Mouse (Mus musculus): ENCODE measurements around the gene Mrm1.

Gene Mrm1

DNA sequence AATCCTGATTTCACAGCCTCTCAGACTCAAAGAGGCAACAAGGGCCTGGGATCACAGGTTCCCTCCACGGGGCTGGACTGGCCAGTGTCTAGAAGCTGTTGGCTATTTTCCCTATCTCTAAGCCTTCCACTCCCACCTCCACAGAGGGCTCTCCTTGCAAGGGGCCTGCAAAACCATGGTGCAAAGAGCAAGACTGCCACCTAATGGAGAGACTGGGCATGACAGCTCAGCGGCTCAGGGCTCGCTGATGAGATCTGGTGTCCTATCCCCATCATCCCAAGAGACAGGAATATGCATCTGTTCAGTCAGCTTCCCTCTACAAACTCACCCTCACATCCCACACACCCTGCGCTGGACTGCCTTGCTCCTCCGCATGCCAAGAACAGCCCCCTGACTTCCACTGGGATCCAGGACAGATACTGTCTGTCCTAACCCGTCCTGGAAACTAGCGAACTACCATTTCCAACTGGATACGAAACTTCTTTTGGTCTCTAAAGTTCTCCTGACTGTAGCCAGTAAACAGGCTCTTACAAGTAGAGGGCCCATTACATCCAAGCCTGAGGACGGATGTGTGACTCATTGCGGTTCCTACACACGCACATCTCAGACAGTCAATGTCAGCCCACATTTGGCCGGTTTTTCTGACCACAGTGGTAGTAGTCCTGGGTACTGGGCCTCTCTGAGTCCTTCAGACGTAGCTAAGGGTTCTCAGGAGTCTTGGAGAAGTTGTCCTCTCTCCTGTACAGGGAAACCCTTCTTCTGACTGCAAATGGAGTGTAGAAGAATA, 5.4 kb downstream of the Mrm1 start:
- in situ Hi-C loops (cut with MboI, MseI) = no loop called here

DNA sequence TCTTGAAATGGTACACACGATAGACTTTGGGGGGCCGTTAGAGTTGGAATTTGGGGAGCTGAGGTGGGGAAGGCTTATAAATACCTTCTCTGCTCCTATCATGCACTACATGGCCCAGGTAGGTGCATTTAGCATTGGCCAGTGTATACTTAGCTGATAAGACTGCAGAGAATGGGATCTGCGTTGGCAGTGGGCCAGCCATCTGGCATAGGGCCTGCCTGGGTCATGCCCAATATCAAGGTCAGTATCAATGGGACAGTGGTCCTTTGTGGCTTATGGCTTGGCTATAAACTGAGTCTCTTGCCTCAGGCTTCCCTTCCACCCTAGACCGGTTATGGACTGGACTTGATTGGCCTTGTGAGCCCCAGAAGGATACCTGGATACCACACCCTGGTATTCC, 14.9 kb downstream of the Mrm1 start:
- in situ Hi-C loops (cut with MboI, MseI) = no loop called here

DNA sequence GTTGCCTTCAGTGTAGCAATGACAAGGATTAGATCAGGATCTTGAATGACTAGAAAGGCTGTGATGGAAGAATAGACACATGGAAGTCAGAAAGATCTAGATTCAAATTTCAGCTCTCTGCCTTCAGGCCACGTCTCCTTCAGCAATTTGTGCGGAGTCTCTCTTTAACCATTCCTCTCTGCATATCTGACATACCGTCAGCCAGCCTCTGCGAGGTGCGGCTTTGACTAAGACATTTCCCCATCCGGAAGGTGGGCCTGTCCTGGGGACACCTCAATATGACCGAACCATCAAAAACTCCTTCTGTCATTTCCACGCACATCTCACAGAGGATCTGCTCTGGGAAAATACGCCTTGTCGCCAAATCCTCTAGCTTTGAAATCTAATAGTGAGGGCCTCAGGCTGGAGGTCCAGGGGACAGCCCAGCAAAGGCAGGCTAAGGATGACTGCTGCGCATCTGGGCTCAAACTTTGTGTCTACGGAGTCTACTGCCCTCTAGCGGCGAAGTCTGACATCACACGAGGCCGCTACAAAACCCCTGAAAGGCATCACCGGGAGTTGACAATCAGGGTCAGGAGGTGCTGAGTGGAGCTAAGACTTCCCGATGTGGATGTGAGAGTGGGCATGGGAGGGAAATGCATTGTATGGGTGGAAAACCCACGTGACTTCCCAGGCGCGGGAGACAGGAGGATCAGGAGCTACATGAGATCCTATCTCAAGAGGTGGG, 21.5 kb downstream of the Mrm1 start:
- in situ Hi-C loops (cut with MboI, MseI) = no loop called here

DNA sequence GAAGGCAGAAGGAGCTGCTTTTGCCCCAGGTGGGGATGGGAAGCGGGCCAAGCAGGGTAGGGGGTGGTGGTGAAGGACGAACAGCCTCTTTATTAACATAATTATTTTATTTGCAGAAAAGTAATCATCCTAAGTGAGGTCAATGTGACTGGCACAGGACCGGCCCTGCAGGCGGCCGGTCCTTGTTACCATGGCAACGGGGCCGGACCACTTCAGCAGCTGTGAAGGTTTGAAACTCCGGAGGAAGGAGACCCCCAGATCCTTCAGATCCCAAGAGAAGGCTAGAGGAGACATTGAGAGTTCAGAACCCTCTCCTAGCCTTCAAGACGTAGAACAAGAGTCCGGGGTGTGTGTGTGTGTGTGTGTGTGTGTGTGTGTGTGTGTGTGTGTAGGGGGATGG, 22.3 kb downstream of the Mrm1 start:
- in situ Hi-C loops (cut with MboI, MseI) = no loop called here

DNA sequence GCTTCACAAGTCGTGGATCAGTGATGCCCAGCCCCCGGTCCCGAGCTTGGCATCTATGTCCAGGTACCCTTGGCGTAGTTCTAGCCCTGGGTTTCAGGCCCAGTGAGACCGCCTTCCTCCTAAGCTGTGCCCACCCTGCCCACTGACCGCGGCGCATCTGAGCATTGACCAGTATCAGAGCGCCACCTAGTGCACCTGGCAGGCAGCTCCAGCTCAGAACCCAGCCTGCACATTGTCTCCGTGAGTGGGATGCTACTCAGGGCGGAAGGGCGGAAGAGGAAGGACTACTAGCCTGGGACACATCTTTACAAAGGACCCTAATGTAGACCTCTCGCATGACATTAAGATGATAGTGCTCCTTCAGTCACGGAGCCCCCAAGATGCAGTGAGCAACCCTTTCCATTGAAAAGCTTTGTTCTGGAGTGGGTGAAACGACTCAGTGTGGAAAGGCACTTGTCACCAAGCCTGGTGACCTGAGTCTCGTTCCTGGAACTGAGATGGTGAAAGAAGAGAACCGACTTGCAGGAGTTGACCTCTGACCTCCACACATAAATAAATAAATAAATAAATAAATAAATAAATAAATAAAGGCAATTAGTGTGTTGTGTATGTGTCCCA, 24.7 kb downstream of the Mrm1 start:
- in situ Hi-C loops (cut with MboI, MseI) = no loop called here

DNA sequence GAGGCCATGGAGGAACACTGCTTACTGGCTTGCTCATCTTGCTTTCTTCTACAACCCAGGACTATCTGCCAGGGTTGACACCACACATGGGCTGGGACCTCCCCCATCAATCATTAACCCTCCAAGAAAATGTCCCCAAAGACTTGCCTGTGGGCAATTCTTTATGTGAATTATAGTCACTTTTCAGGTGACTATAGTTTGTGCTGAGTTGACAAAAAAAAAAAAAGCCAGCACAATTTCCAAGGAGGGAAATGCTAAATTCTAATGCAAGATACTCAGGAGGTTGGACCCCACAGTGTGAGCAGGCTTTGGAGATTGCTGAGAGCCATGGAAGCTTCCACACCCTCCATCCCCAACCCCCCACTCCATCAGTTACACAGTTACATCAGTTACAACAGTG, 25.8 kb downstream of the Mrm1 start:
- in situ Hi-C loops (cut with MboI, MseI) = no loop called here

DNA sequence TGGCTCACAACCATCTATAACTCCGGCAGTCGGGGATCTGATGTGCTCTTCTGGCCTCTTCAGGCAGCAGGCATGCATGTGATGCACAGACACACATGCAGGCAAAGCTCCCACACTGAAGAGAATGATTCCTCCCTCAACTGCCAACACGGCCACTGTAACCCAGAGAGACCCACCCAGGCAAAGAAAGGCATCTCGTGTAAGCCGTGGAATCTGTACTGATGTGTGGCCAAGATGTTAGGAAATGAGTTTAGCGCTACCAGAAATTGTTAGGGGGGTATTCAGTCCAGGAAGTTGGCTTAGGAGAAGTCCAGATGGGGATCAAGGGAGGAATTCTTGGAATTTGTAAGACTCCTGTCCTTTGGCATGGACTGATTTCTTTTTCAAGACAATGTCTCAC, 28.9 kb downstream of the Mrm1 start:
- in situ Hi-C loops (cut with MboI, MseI) = no loop called here

DNA sequence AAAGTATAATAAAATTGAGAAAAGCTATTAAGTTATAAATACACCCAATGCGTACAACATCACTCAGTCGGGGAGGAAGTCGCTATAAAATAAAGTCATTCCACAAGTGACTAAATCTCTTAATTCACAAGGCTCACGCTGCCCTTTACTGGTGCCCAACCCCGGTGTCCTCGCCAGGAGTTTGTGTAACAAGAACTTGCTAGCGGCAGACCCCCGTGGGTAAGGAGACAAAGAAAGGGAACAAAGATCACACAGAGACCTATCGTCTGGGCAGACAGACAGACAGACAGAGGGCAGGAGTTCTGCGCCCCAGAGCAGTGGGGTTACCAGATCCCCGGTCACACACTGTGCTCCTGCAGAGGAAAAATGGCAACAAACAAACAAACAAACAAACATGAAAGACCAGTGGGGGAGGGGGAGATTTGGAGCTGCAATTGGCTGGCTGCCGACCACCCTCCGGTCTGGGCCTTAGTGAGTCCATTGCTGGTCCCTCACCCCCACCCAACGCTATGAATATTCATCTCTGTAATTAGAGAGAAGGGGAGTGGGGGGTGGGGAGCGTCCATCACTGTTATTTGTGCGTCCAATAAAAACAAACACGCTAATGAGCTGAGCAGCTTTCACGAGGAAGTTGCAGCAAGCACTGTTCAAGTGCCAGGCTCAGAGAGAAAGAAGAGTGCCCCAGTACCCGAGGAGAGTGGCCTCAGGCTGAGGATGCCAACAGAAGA, 39.0 kb downstream of the Mrm1 start:
- in situ Hi-C loops (cut with MboI, MseI) = no loop called here

DNA sequence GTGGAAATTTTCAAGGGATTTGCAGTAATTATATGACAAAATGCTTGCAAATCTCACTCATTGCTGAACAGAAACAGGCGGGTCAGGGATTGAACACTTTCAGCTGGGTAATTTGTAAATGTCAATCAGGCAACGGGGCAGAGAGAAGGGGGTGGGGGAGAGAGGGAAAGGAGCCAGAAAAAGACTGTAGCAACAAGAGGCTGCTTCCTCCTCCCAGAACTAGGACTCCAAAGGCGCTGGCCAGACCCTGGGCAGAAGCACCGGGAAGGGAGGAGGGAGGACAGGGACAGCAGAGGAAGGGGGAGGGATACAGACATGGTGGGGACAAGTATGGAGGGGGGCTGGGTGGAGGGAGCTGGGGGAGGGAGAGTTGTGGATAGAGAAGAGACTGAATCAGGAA, 43.8 kb downstream of the Mrm1 start:
- in situ Hi-C loops (cut with MboI, MseI) = no loop called here

DNA sequence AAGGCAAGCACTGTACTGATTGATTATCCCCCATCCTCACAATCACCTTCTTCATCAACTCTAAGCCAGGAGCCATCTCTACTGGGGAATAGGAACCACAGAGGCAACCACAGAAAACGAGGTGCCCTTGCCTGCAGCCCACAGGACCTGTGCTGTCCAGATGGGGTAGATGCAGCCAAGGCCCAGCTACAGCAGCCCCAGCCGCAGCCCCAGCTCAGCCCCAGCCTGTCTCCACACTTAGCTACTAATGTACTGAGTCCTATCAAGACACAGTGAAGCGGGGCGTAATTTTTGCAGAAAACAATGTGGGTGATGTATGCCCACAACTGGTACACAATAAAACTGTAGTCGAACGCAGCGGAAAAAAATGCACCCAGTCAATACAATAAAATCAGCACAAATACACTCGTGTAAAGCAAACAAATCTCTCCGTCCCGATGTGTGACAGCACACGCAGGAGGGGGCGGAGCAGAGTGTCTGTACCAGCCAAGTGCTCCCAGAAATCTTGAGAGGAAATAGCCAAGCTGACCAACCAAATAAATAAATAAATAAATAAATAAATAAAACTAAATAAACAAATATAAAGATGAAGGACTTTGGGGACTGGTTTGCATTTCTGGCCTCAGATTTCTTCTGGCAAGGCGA, 44.3 kb downstream of the Mrm1 start:
- in situ Hi-C loops (cut with MboI, MseI) = no loop called here

DNA sequence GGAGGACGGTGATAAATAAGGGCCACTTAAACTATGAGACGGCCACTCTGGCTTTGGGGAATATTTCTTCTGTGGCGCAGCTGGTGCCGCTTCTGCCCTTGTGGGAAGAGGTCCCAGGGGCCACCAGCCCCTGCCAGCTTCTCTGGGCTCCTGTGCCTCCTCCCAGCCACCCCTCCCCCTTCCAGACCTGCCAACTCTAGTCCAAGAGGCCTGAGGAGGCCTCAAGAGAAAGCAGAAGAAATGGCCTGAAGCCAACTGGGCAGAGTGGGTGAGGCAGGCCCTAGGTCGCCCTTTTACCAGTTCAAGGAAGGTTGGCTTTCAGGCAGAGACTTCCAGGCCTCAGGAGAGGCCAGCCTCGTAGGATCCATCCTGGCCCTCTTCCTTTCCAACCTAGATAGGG, 51.4 kb downstream of the Mrm1 start:
- in situ Hi-C loops (cut with MboI, MseI) = no loop called here

DNA sequence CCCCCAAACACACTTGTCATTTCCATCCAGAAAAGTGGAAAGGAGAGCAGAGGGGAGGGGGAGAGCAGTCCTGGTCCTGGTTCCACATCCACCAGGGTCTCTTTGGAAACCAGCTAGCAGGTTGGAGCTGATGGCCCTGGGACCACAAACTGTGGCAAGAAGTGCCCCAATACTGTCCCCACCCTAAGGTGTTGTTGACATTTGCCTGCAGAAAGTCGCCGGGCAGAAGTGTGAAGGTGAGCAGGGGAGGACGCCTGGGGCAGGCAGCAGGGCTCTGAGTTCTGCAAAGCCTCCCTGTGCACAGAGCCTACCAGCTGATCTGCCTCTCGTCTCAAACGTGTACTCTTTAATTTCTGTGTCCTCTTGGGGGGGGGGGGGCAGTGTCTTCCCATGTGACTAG, 54.2 kb downstream of the Mrm1 start:
- in situ Hi-C loops (cut with MboI, MseI) = no loop called here

DNA sequence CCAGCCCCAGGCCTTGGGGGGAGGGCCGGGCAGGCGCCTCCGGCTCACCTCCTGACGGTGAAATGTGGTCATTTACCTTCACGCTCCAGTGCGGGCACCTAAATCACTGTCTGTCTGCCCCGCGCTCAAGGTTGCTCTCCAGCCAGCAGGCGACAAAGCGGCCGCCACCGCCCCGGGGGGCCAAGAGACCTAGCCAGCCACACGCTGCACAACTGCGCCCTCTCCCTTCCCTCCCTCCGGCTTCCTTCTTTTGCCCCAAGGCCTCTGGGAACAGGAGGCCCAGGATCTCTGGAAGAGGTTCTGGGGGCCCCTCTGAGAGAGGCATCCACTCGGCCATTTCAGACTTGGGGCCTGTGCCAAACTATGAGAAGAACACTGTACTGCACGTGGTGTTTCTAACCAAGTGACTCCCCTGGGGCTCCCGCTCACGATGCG, 54.8 kb downstream of the Mrm1 start:
- in situ Hi-C loops (cut with MboI, MseI) = no loop called here

DNA sequence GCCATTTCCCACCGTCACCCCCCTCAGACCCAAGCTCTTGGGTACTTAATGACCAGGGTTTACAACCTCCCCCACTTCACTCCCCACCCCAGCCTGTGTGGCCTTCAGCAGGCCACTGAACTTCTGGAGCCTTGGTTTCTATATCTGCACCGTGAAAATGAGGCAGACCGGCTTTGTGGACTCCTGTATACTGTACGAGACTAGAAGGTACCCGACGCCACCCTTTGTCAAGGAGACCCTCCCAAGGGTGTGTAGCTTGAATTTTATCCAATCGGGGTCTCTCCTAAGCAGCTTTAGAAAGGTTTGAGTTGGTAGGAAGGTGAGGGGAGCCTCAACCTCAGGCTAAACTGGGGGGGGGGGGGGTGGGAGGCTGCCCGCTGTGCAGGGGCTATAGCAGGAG, 55.2 kb downstream of the Mrm1 start:
- in situ Hi-C loops (cut with MboI, MseI) = no loop called here

All from T-helper 2 cell (primary cell).